Mouse (Mus musculus): ENCODE results near the gene Snorc. TPM values are rescaled to one million over a fixed set of nuclear protein-coding genes. Genes with fewer than 3 reads are reported as not detected.
A peak's percentile ranks its signal among the peaks of the same experiment; 100 is the strongest.
"Not testable (repeated sequence)": the region's sequence is repeated elsewhere in the genome, so short reads cannot be mapped to it uniquely, and the experiment has no call there.

Snorc gene
- polyA plus RNA-seq, 1 experiment from 2014 or later = not detected

DNA sequence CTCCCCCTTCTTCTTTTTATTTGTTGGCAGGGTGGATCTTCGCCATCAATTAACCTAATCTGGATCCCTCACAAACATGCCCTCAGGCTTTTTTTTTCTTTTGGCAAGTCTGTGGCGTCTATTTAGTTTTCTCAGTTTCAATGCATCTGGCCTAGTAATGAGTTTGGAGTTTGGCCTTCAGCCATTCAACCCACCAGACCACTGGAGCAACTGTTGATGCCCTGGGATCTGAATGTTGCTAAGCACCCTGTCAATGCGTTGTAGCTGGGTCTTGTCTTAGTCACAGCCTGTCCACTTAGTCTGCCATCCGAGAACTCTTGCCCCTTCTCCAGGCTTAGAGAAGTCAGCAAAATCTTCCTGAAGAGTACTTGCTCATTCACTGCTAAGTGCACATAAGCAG lies 12.0 kb upstream of the Snorc start:
- H3K36me3 ChIP-seq (ENCODE audit: control insufficient read depth, insufficient read depth) = no peaks in the 10 kb centered on the region; the same call in 1 of the 2 replicates
- H3K9me3 ChIP-seq (ENCODE audit: control insufficient read depth) = no peaks in the 10 kb centered on the region
- H3K4me2 ChIP-seq (replicated peaks; ENCODE audit: low read depth) = no peak overlapping the region
- no peak overlapping the region for H3K9ac ChIP-seq (ENCODE audit: low read depth, low read length)
- no peak overlapping the region for H3K27ac ChIP-seq (ENCODE audit: low read depth, low read length)
- ATAC-seq = no peak
- H3K4me1 ChIP-seq (replicated peaks; ENCODE audit: control insufficient read depth, insufficient read depth, low read length) = no peaks in the 10 kb centered on the region
- H3K27me3 ChIP-seq (replicated peaks; ENCODE audit: control insufficient read depth, insufficient read depth, low read length) = no peaks in the 10 kb centered on the region
- TF ChIP-seq CTCF (IDR thresholded peaks at IDR 0.05; ENCODE audit: low read depth) = no peak
- no peak overlapping the region for H3K4me3 ChIP-seq (ENCODE audit: low read depth, low read length)
- WGBS = 77% methylated on average over 4 of the region's 4 CpGs

GRCm38 (mm10) chr1:87459856-87460255 lies 10.2 kb upstream of the Snorc start:
- not testable (repeated sequence) for H3K9ac ChIP-seq (ENCODE audit: low read depth, low read length); H3K4me3 ChIP-seq (ENCODE audit: low read depth, low read length); ATAC-seq; H3K36me3 ChIP-seq (ENCODE audit: control insufficient read depth, insufficient read depth); H3K27ac ChIP-seq (ENCODE audit: low read depth, low read length); H3K4me2 ChIP-seq (replicated peaks; ENCODE audit: low read depth); H3K27me3 ChIP-seq (replicated peaks; ENCODE audit: control insufficient read depth, insufficient read depth, low read length); H3K4me1 ChIP-seq (replicated peaks; ENCODE audit: control insufficient read depth, insufficient read depth, low read length); H3K9me3 ChIP-seq (ENCODE audit: control insufficient read depth)
- WGBS = 89% methylated on average over 6 of the region's 7 CpGs

- WGBS = 56% methylated on average over 9 of the region's 9 CpGs
- Histone ChIP-seq H3K4me2 (replicated peaks; ENCODE audit: low read depth) (no peak overlapping the region; the same call in 1 of the 2 replicates), H3K4me1 (replicated peaks; ENCODE audit: control insufficient read depth, insufficient read depth, low read length) (no peaks in the 10 kb centered on the region), H3K27ac (ENCODE audit: low read depth, low read length) (no peak overlapping the region), H3K4me3 (ENCODE audit: low read depth, low read length) (no peak overlapping the region), H3K27me3 (replicated peaks; ENCODE audit: control insufficient read depth, insufficient read depth, low read length) (no peaks in the 10 kb centered on the region), H3K9ac (ENCODE audit: low read depth, low read length) (no peak overlapping the region), H3K9me3 (ENCODE audit: control insufficient read depth) (no peaks in the 10 kb centered on the region), H3K36me3 (ENCODE audit: control insufficient read depth, insufficient read depth) (no peaks in the 10 kb centered on the region)
- ATAC-seq = no peak
- TF ChIP-seq CTCF (IDR thresholded peaks at IDR 0.05; ENCODE audit: low read depth) = no peak
Measured at GRCm38 (mm10) chr1:87467469-87467868, 2.6 kb upstream of the Snorc start.

DNA sequence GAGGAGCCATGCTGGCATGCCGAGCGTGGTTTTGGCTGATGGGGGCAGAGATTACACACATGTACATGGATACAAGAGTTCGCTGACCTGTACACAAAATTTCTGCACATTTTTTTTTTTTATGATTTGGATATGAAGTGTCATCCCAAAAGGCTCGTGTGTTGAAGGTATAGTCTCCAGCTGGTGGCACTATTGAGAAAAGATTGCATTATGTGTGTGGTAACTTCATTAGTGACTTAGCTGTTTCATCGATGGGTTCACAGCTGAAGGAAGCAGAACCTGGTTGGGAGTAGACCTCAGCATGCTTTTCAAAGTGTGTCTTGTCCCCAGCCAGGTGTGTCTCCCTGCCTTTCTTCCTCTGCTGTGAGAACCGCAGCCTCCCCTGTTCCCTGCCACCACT lies 1.8 kb upstream of the Snorc start:
- peak; percentile 48 for TF ChIP-seq CTCF (IDR thresholded peaks at IDR 0.05; ENCODE audit: low read depth)
- H3K4me3 ChIP-seq (ENCODE audit: low read depth, low read length) = no peak overlapping the region
- H3K27ac ChIP-seq (ENCODE audit: low read depth, low read length) = no peak overlapping the region
- H3K9me3 ChIP-seq (ENCODE audit: control insufficient read depth) = no peaks in the 10 kb centered on the region
- 75% methylated on average over 6 of the region's 6 CpGs for WGBS
- no peaks in the 10 kb centered on the region for H3K4me1 ChIP-seq (replicated peaks; ENCODE audit: control insufficient read depth, insufficient read depth, low read length)
- no peaks in the 10 kb centered on the region for H3K27me3 ChIP-seq (replicated peaks; ENCODE audit: control insufficient read depth, insufficient read depth, low read length)
- no peak overlapping the region for H3K9ac ChIP-seq (ENCODE audit: low read depth, low read length)
- no peaks in the 10 kb centered on the region for H3K36me3 ChIP-seq (ENCODE audit: control insufficient read depth, insufficient read depth)
- no peak for ATAC-seq
- H3K4me2 ChIP-seq (replicated peaks; ENCODE audit: low read depth) = no peak overlapping the region

DNA sequence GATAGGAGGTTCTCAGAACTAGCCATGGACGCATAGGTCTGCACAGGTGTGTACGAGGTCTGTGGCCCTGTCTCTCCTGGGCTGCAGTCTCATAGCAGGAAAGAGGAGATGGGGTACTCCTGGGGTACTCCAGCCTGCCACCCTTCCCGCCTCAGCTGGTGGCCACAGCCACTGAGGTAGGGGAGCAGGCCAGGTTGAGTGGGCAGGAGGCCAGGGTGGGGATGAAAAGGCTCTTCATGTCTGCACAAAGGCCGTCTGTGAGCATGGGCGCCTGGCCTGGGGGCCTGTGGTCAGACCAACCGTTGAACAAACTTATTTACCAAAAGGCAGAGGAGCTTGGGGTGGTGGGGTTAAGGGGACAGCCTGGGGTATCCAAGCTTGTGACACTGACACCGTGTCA lies 1.8 kb downstream of the Snorc start:
- H3K36me3 ChIP-seq (ENCODE audit: control insufficient read depth, insufficient read depth) = no peaks in the 10 kb centered on the region
- H3K27ac ChIP-seq (ENCODE audit: low read depth, low read length) = no peak overlapping the region
- no peaks in the 10 kb centered on the region for H3K9me3 ChIP-seq (ENCODE audit: control insufficient read depth)
- H3K4me3 ChIP-seq (ENCODE audit: low read depth, low read length) = no peak overlapping the region
- H3K4me1 ChIP-seq (replicated peaks; ENCODE audit: control insufficient read depth, insufficient read depth, low read length) = no peaks in the 10 kb centered on the region
- ATAC-seq = 0 out of 2 replicates have a peak, but pooled peaks have one; percentile 4
- no peak overlapping the region for H3K9ac ChIP-seq (ENCODE audit: low read depth, low read length)
- H3K4me2 ChIP-seq (replicated peaks; ENCODE audit: low read depth) = no peak overlapping the region
- WGBS = 73% methylated on average over 7 of the region's 7 CpGs
- H3K27me3 ChIP-seq (replicated peaks; ENCODE audit: control insufficient read depth, insufficient read depth, low read length) = no peaks in the 10 kb centered on the region
- TF ChIP-seq CTCF (IDR thresholded peaks at IDR 0.05; ENCODE audit: low read depth) = no peak

- H3K9ac ChIP-seq (ENCODE audit: low read depth, low read length) = no peak overlapping the region
- ATAC-seq = no peak
- no peaks in the 10 kb centered on the region; the same call in 1 of the 2 replicates for H3K36me3 ChIP-seq (ENCODE audit: control insufficient read depth, insufficient read depth)
- H3K27me3 ChIP-seq (replicated peaks; ENCODE audit: control insufficient read depth, insufficient read depth, low read length) = no peaks in the 10 kb centered on the region
- H3K4me1 ChIP-seq (replicated peaks; ENCODE audit: control insufficient read depth, insufficient read depth, low read length) = no peaks in the 10 kb centered on the region
- no peak overlapping the region for H3K27ac ChIP-seq (ENCODE audit: low read depth, low read length)
- TF ChIP-seq CTCF (IDR thresholded peaks at IDR 0.05; ENCODE audit: low read depth) = no peak
- 52% methylated on average over 7 of the region's 7 CpGs for WGBS
- H3K4me3 ChIP-seq (ENCODE audit: low read depth, low read length) = no peak overlapping the region
- H3K9me3 ChIP-seq (ENCODE audit: control insufficient read depth) = no peaks in the 10 kb centered on the region
- no peak overlapping the region for H3K4me2 ChIP-seq (replicated peaks; ENCODE audit: low read depth)
Measured at GRCm38 (mm10) chr1:87472576-87472975, 2.5 kb downstream of the Snorc start.

Data from intestine, postnatal 0 days (tissue).